ENCODE assay signal across 12 mouse cellular contexts in genomic region chr14:52325890-52326289, GRCm38 (mm10). TPM values are rescaled to one million over a fixed set of nuclear protein-coding genes. Genes with fewer than 3 reads are reported as not detected.
DNase-seq lines count a peak whose midpoint lies in the region; ATAC-seq and TF ChIP-seq lines count a peak whose summit lies in the region.
"Had no signal": no experiment of that assay in that cellular context is flagged by ENCODE, and none has a peak within 500 bp of the region (broad histone marks: within the 10 kb centered on the region; RNA-seq: fewer than 3 reads in every experiment).

No protein-coding gene starts in this region.

- H3K4me2 ChIP-seq in midbrain, postnatal 0 days (ENCODE audit: low read depth, low read length, poor library complexity, severe bottlenecking): peak overlapping the region; percentile 94
- H3K4me2 ChIP-seq: embryonic facial prominence, embryonic 15.5 days; heart, embryonic 13.5 days; lung, embryonic 15.5 days had no signal

- TF ChIP-seq CTCF in midbrain, postnatal 0 days (IDR thresholded peaks at IDR 0.05): peak; percentile 58
- no peak for TF ChIP-seq CTCF in gastrocnemius, adult 2 months (IDR thresholded peaks at IDR 0.05)

- H3K36me3 ChIP-seq in midbrain, postnatal 0 days (ENCODE audit: insufficient read depth, low read length): no peaks in the 10 kb centered on the region
- H3K36me3 ChIP-seq: embryonic facial prominence, embryonic 15.5 days; heart, embryonic 13.5 days; lung, embryonic 15.5 days had no signal

- 6% methylated on average over 4 of the region's 4 CpGs for WGBS in midbrain, postnatal 0 days

- H3K27ac ChIP-seq in midbrain, postnatal 0 days (ENCODE audit: low read depth, low read length): no peak overlapping the region
- H3K27ac ChIP-seq in gastrocnemius, adult 2 months: no peak overlapping the region
- H3K27ac ChIP-seq: embryonic facial prominence, embryonic 15.5 days; heart, embryonic 13.5 days; lung, embryonic 15.5 days had no signal

- H3K9me3 ChIP-seq in midbrain, postnatal 0 days (ENCODE audit: low read length): no peaks in the 10 kb centered on the region
- H3K9me3 ChIP-seq: embryonic facial prominence, embryonic 15.5 days; heart, embryonic 13.5 days; lung, embryonic 15.5 days had no signal

- no peaks in the 10 kb centered on the region for H3K27me3 ChIP-seq in midbrain, postnatal 0 days (ENCODE audit: insufficient read depth, low read length)

- no peaks in the 10 kb centered on the region; the same call in 1 of the 2 replicates for H3K4me1 ChIP-seq in midbrain, postnatal 0 days (ENCODE audit: insufficient read depth, low read length)

- H3K4me3 ChIP-seq in midbrain, postnatal 0 days (ENCODE audit: low read depth, low read length): peak overlapping the region; percentile 0; the same call in 1 of the 2 replicates
- no peak overlapping the region for H3K4me3 ChIP-seq in gastrocnemius, adult 2 months
- H3K4me3 ChIP-seq: embryonic facial prominence, embryonic 15.5 days; heart, embryonic 13.5 days; lung, embryonic 15.5 days had no signal

- intact Hi-C loops in heart, postnatal 36 days (cut with DNase I): no loop called here
- intact Hi-C loops in gastrocnemius, adult 2 months (cut with DNase I): no loop called here

- ATAC-seq in granulocyte monocyte progenitor cell, adult 5-6 weeks (replicated peaks; ENCODE audit: poor library complexity, severe bottlenecking): peak; percentile 62
- no peak for ATAC-seq in midbrain, postnatal 0 days (ENCODE audit: low FRiP score)

- no peak overlapping the region for H3K9ac ChIP-seq in midbrain, postnatal 0 days (replicated peaks; ENCODE audit: low read length, poor library complexity, severe bottlenecking)
- H3K9ac ChIP-seq: embryonic facial prominence, embryonic 15.5 days; heart, embryonic 13.5 days; lung, embryonic 15.5 days had no signal

- DNase-seq in layer of hippocampus, postnatal 10 days (ENCODE audit: low spot score in 2 of 2): peak; percentile 25 to 30
- no peak for DNase-seq in layer of hippocampus, adult 11-12 months (ENCODE audit: low spot score)
- DNase-seq in brain, adult 2 months (ENCODE audit: low read depth, low spot score): peak; percentile 53
- DNase-seq in midbrain, postnatal 0 days (ENCODE audit: low spot score): peak; percentile 36
- DNase-seq in cerebellum, adult 11 months: no peak
- no peak for DNase-seq in heart, postnatal 36 days
- DNase-seq in gastrocnemius, adult 2 months: no peak
- DNase-seq: adrenal gland, postnatal 25 days had no signal

RNA-seq across cellular contexts. Expression of gene Sall2, which starts 2.7 kb away (rescaled TPM):
- 10 to 100 TPM; 45.0 to 47.0 TPM for total RNA-seq in layer of hippocampus, postnatal 10 days (2021)
- 0.45 TPM in 1 of 2 replicates, not detected in the other for total RNA-seq in granulocyte monocyte progenitor cell, adult 5-6 weeks (2014; fragmentation: Nextera tagmentation)
- total RNA-seq in granulocyte monocyte progenitor cell, adult 5-6 weeks (2017): 0.39 and 0.46 TPM in 2 replicates
- total RNA-seq in midbrain, postnatal 0 days (2014; rRNA removed): 98.8 and 112 TPM in 2 replicates
- polyA plus RNA-seq in midbrain, postnatal 0 days (2015; fragmentation: Nextera tagmentation; extraction: Ambion mirVana): 37.8 and 39.0 TPM in 2 replicates
- total RNA-seq in heart, postnatal 36 days (2021): 1 to 10 TPM; 2.0 to 2.4 TPM
- total RNA-seq in gastrocnemius, adult 2 months (2021): under 1 TPM; 0.61 to 0.78 TPM

RNA-seq across cellular contexts. Expression of gene Mettl3, which starts 21.0 kb away (rescaled TPM):
- 10 to 100 TPM; 34.6 to 39.3 TPM for total RNA-seq in layer of hippocampus, postnatal 10 days (2021)
- 47.6 and 54.5 TPM in 2 replicates for total RNA-seq in granulocyte monocyte progenitor cell, adult 5-6 weeks (2014; fragmentation: Nextera tagmentation)
- 33.6 and 33.7 TPM in 2 replicates for total RNA-seq in granulocyte monocyte progenitor cell, adult 5-6 weeks (2017)
- total RNA-seq in midbrain, postnatal 0 days (2014; rRNA removed): 19.6 and 22.6 TPM in 2 replicates
- polyA plus RNA-seq in midbrain, postnatal 0 days (2015; fragmentation: Nextera tagmentation; extraction: Ambion mirVana): 24.1 and 24.2 TPM in 2 replicates
- total RNA-seq in heart, postnatal 36 days (2021): 10 to 100 TPM; 16.5 to 18.1 TPM
- 10 to 100 TPM; 17.2 to 19.5 TPM for total RNA-seq in gastrocnemius, adult 2 months (2021)

RNA-seq across cellular contexts. Expression of gene Olfr1513, which starts 30.3 kb away (rescaled TPM):
- total RNA-seq in layer of hippocampus, postnatal 10 days (2021): not detected
- not detected in 2 replicates for total RNA-seq in granulocyte monocyte progenitor cell, adult 5-6 weeks (2014; fragmentation: Nextera tagmentation)
- not detected in 2 replicates for total RNA-seq in granulocyte monocyte progenitor cell, adult 5-6 weeks (2017)
- total RNA-seq in midbrain, postnatal 0 days (2014; rRNA removed): not detected in 2 replicates
- not detected in 2 replicates for polyA plus RNA-seq in midbrain, postnatal 0 days (2015; fragmentation: Nextera tagmentation; extraction: Ambion mirVana)
- total RNA-seq in heart, postnatal 36 days (2021): not detected
- total RNA-seq in gastrocnemius, adult 2 months (2021): not detected
- total RNA-seq: adrenal gland, postnatal 25 days had no signal
- polyA plus RNA-seq: heart, embryonic 13.5 days; lung, embryonic 15.5 days had no signal

RNA-seq across cellular contexts. Expression of gene Rab2b, which starts 46.5 kb away (rescaled TPM):
- 10 to 100 TPM; 39.7 to 41.2 TPM for total RNA-seq in layer of hippocampus, postnatal 10 days (2021)
- 10.5 and 21.9 TPM in 2 replicates for total RNA-seq in granulocyte monocyte progenitor cell, adult 5-6 weeks (2014; fragmentation: Nextera tagmentation)
- total RNA-seq in granulocyte monocyte progenitor cell, adult 5-6 weeks (2017): 4.1 and 8.7 TPM in 2 replicates
- total RNA-seq in midbrain, postnatal 0 days (2014; rRNA removed): 56.7 and 57.7 TPM in 2 replicates
- polyA plus RNA-seq in midbrain, postnatal 0 days (2015; fragmentation: Nextera tagmentation; extraction: Ambion mirVana): 48.2 and 57.6 TPM in 2 replicates
- 1 to 10 TPM; 4.1 to 7.2 TPM for total RNA-seq in heart, postnatal 36 days (2021)
- 1 to 10 TPM; 1.9 to 3.5 TPM for total RNA-seq in gastrocnemius, adult 2 months (2021)

RNA-seq across cellular contexts. Expression of gene Tox4, which starts 46.9 kb away (rescaled TPM):
- total RNA-seq in layer of hippocampus, postnatal 10 days (2021): 10 to 100 TPM; 51.7 to 54.9 TPM
- total RNA-seq in granulocyte monocyte progenitor cell, adult 5-6 weeks (2014; fragmentation: Nextera tagmentation): 44.1 and 47.1 TPM in 2 replicates
- total RNA-seq in granulocyte monocyte progenitor cell, adult 5-6 weeks (2017): 43.1 and 45.9 TPM in 2 replicates
- 54.7 and 58.5 TPM in 2 replicates for total RNA-seq in midbrain, postnatal 0 days (2014; rRNA removed)
- 44.9 and 47.7 TPM in 2 replicates for polyA plus RNA-seq in midbrain, postnatal 0 days (2015; fragmentation: Nextera tagmentation; extraction: Ambion mirVana)
- total RNA-seq in heart, postnatal 36 days (2021): 10 to 100 TPM; 35.7 to 38.8 TPM
- total RNA-seq in gastrocnemius, adult 2 months (2021): 10 to 100 TPM; 48.0 to 56.2 TPM

Comparison
In these comparisons a context has a peak if more than half of its experiments do, and no peak if none do; other contexts are left out.
1. DNase-seq: peak in layer of hippocampus, postnatal 10 days (2 of 2), brain, adult 2 months (single experiment) and midbrain, postnatal 0 days (single experiment); none in layer of hippocampus, adult 11-12 months (single experiment), cerebellum, adult 11 months (single experiment), heart, postnatal 36 days (0 of 2) and gastrocnemius, adult 2 months (single experiment).
2. RNA of gene Sall2, which starts 2.7 kb away (total RNA-seq): 98.8 to 112 TPM in midbrain, postnatal 0 days and 45.0 to 47.0 TPM in layer of hippocampus, postnatal 10 days; 2.0 to 2.4 TPM in heart, postnatal 36 days, 0.61 to 0.78 TPM in gastrocnemius, adult 2 months and 0.39 to 0.46 TPM in granulocyte monocyte progenitor cell, adult 5-6 weeks; every median in the first group is over 10 times any median in the second.